Mouse (Mus musculus): ENCODE data around the gene Sirt2. TPM values are rescaled to one million over a fixed set of nuclear protein-coding genes. Genes with fewer than 3 reads are reported as not detected.

Gene Sirt2
- polyA plus RNA-seq, 1 experiment from 2014 or later = 69.0 TPM

DNA sequence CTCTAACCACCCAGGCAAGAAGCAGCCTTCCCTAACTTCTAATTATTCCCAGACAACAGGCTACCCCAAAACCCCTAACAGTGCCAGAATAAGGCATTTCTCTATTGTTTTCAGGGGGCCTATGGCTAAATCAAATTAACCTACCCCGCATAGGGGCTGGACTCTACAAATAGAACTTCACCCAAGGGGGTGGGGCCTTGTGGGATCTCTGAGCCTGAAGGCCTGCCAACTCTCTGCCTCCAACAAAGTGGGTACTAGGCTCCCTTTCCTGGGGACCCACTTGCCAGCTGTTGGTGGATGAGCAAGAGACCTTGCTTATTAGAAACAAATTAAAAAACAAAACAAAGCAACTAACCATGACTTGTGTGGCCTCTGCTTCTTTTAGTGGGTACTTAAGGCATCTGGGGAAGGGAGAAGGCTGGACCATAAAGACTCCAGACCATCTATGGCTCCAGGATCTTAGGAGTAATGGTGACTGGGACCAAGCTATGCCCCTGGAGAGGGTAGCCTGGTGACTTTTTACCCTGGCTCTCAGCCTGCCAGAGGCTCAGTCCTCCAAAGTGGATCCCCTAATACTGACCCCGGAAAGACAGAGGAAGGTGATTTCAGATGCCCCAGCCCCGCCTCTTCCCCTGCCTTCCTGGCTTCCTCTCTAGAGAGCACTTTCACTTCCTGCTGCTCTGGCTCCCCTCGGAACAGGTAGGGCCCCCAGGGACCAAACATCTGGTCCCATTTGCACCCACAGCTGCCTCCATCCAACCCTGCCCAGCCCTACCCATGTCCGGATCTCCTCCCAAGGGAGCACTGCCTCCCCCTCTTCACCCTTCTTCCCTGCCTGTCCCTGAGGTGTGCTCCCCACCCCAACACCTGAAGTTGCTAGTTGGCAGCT lies 22.0 kb downstream of the Sirt2 start, which contains the start of gene Rinl:
Gene Rinl, plus strand, starts transcription at position 663 of the 889 bp plus-strand sequence.
- H3K27me3 ChIP-seq (ENCODE audit: control insufficient read depth, insufficient read depth, low read depth, low read length) = no peaks in the 10 kb centered on the region
- 0 out of 2 replicates have a peak within 1 kb of the TSS, but pooled peaks have one; percentile 1 for H3K9ac ChIP-seq (ENCODE audit: low read length)
- no peak for ATAC-seq (ENCODE audit: low read depth)
- H3K4me3 ChIP-seq (ENCODE audit: low read length) = no peak within 1 kb of the TSS
- no peak within 1 kb of the TSS for H3K4me2 ChIP-seq (ENCODE audit: low read depth, low read length)
- no peaks in the 10 kb centered on the region for H3K9me3 ChIP-seq (ENCODE audit: control insufficient read depth, low read length)
- peaks cover 2% of the 10 kb centered on the region for H3K36me3 ChIP-seq (ENCODE audit: control insufficient read depth, insufficient read depth, low read length)
- WGBS = 63% methylated on average over 5 of the region's 5 CpGs
- H3K4me1 ChIP-seq (replicated peaks; ENCODE audit: control insufficient read depth, insufficient read depth, low read length) = no peaks in the 10 kb centered on the region
- no peak within 1 kb of the TSS for H3K27ac ChIP-seq (ENCODE audit: low read length)

DNA sequence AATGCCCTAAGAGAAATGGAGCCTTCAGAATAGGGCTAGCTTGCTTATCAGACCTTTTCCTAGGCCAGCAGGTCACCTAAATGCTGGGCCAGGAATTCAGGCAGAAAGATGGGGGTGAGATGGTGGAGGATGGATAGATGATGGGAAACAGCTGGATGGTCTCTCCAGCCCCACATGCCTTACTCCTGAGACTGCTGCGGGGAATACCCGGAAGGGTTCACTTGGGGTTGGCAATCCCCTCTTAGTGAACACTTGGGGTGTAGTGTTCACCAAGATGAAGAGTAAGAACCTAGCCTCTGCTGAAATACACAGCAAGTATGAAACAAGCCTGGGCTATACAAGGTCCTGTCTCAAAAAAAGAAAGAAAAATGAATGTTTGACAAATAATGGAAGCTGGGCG lies 22.7 kb downstream of the Sirt2 start:
- Histone ChIP-seq H3K9ac (ENCODE audit: low read length) (0 out of 2 replicates have a peak overlapping the region, but pooled peaks have one; percentile 1), H3K4me2 (ENCODE audit: low read depth, low read length) (no peak overlapping the region), H3K4me3 (ENCODE audit: low read length) (no peak overlapping the region), H3K36me3 (ENCODE audit: control insufficient read depth, insufficient read depth, low read length) (no peaks in the 10 kb centered on the region; the same call in 1 of the 2 replicates), H3K27ac (ENCODE audit: low read length) (no peak overlapping the region), H3K27me3 (ENCODE audit: control insufficient read depth, insufficient read depth, low read depth, low read length) (no peaks in the 10 kb centered on the region), H3K4me1 (replicated peaks; ENCODE audit: control insufficient read depth, insufficient read depth, low read length) (no peaks in the 10 kb centered on the region), H3K9me3 (ENCODE audit: control insufficient read depth, low read length) (no peaks in the 10 kb centered on the region)
- 51% methylated on average over 3 of the region's 3 CpGs for WGBS
- ATAC-seq (ENCODE audit: low read depth) = no peak

DNA sequence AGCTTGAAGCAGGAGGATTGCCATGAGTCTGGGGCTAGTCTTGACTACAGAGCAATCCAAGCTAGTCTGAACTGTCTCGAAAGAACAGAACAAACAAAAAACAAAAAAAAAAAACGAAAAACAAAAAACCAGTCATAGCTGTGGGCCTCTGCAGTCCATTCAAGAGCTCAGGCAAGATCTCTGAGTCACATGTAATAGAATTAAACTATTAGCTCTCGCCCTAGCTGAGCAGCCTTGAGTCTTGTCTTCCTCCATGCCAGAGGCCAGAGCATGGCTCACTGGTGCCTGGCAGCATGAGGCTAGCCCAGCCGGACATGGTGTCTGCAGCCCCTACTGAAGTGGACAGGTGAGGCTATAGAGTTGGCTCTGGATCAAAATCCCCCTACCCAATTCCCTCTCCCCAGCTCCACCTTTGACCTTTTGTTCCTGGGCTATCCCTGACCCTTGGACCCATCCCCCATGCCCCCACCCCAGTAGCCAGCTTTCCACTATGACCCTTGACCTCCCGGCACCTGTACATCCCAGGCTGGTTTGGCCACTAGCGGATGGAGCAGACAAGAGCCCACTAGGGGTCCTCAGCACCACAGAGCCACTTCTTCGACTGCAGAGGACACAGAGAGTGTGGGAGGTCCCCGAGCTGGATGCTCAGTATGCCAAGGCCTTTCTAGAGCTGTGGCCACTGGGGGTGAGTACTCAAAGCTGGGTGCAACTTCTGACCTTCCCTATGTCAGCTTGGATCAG lies 23.7 kb downstream of the Sirt2 start:
- Histone ChIP-seq H3K4me2 (ENCODE audit: low read depth, low read length) (no peak overlapping the region), H3K36me3 (ENCODE audit: control insufficient read depth, insufficient read depth, low read length) (no peaks in the 10 kb centered on the region; the same call in 1 of the 2 replicates), H3K9ac (ENCODE audit: low read length) (no peak overlapping the region), H3K27ac (ENCODE audit: low read length) (no peak overlapping the region), H3K4me1 (replicated peaks; ENCODE audit: control insufficient read depth, insufficient read depth, low read length) (no peaks in the 10 kb centered on the region), H3K4me3 (ENCODE audit: low read length) (no peak overlapping the region), H3K27me3 (ENCODE audit: control insufficient read depth, insufficient read depth, low read depth, low read length) (no peaks in the 10 kb centered on the region), H3K9me3 (ENCODE audit: control insufficient read depth, low read length) (no peaks in the 10 kb centered on the region)
- WGBS = 49% methylated on average over 8 of the region's 8 CpGs
- peak; percentile 24; the same call in 1 of the 2 replicates for ATAC-seq (ENCODE audit: low read depth)

DNA sequence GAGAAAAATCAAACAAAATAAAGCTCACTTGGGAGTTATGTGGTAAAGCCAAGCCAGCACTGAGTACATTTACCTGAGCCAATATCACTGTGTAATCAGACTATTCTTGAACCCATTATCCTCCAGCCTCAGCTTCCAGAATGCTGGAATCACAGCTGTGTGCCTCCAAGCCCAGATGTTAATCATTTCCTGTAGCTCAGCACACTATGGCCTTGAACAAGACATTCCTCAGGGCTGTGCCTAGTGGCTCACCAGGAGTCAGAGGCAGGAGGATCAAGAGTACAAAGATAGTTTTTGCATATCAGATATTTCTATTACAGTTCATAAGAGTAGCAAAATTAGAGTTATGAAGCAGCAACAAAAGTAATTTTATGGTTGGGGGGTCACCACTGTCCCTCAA lies 25.2 kb downstream of the Sirt2 start:
- no peak overlapping the region for H3K4me2 ChIP-seq (ENCODE audit: low read depth, low read length)
- no peak overlapping the region for H3K4me3 ChIP-seq (ENCODE audit: low read length)
- no peak overlapping the region for H3K27ac ChIP-seq (ENCODE audit: low read length)
- H3K9ac ChIP-seq (ENCODE audit: low read length) = no peak overlapping the region
- H3K4me1 ChIP-seq (replicated peaks; ENCODE audit: control insufficient read depth, insufficient read depth, low read length) = peaks cover 1% of the 10 kb centered on the region; the same call in 1 of the 2 replicates
- no peaks in the 10 kb centered on the region for H3K36me3 ChIP-seq (ENCODE audit: control insufficient read depth, insufficient read depth, low read length)
- H3K9me3 ChIP-seq (ENCODE audit: control insufficient read depth, low read length) = no peaks in the 10 kb centered on the region
- ATAC-seq (ENCODE audit: low read depth) = no peak
- no peaks in the 10 kb centered on the region for H3K27me3 ChIP-seq (ENCODE audit: control insufficient read depth, insufficient read depth, low read depth, low read length)

DNA sequence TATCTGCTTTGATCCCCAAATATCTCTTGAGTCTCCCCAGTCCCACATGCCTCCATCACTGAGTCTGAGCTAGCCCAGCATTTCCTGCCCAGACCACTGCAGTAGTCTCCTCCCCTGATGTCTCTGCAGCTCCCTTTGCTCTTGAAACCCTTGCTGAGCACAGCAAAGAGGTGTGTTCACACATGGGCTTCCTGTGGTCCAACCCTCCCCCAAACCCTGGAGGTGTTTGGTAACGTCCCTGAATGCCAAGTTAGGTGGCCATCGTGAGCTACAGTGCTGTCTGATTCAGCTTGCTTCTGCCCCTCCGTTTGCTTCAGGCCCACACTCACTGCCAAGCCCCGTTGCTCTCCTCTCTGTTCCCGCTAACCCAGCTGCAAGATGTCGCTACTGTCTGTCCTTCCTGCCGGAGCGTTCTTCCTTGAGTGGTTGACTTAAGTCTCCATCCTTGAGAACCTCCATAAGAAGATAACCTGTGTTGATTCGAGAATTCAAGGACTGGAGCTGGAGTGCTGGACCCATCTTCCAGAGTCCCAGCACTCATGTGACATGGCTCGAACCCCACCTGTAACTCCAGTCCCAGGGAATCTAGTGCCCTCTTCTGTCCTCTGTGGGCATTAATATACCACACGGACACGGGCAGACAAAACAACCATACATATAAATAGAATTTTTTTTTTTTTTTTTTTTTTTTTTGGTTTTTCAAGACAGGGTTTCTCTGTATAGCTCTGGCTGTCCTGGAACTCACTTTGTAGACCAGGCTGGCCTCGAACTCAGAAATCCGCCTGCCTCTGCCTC lies 26.1 kb downstream of the Sirt2 start:
- Histone ChIP-seq H3K36me3 (ENCODE audit: control insufficient read depth, insufficient read depth, low read length) (no peaks in the 10 kb centered on the region), H3K9ac (ENCODE audit: low read length) (no peak overlapping the region), H3K27me3 (ENCODE audit: control insufficient read depth, insufficient read depth, low read depth, low read length) (no peaks in the 10 kb centered on the region), H3K9me3 (ENCODE audit: control insufficient read depth, low read length) (no peaks in the 10 kb centered on the region), H3K4me2 (ENCODE audit: low read depth, low read length) (no peak overlapping the region), H3K27ac (ENCODE audit: low read length) (no peak overlapping the region), H3K4me1 (replicated peaks; ENCODE audit: control insufficient read depth, insufficient read depth, low read length) (peaks cover 5% of the 10 kb centered on the region; the same call in 1 of the 2 replicates), H3K4me3 (ENCODE audit: low read length) (no peak overlapping the region)
- 57% methylated on average over 13 of the region's 14 CpGs for WGBS
- no peak for ATAC-seq (ENCODE audit: low read depth)

DNA sequence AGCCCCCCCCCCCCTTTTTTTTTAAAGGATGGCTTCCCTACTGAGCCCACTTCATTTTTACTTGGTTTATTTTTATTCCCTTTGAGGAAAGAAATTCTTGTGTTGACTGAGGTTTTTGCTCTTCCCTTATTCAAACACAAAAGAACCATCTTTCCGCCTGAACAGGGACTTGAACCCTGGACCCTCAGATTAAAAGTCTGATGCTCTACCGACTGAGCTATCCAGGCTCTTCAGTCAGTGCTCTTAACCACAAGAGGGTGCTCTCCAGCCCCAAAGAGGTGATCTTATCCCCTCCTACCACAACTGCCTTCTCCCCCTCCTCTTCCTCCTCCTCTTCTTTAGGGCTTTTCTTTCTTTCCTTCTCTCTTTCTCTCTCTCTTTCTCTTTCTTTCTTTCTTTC lies 27.3 kb downstream of the Sirt2 start:
- ATAC-seq (ENCODE audit: low read depth) = no peak
- WGBS = 38% methylated on average over 2 of the region's 2 CpGs

DNA sequence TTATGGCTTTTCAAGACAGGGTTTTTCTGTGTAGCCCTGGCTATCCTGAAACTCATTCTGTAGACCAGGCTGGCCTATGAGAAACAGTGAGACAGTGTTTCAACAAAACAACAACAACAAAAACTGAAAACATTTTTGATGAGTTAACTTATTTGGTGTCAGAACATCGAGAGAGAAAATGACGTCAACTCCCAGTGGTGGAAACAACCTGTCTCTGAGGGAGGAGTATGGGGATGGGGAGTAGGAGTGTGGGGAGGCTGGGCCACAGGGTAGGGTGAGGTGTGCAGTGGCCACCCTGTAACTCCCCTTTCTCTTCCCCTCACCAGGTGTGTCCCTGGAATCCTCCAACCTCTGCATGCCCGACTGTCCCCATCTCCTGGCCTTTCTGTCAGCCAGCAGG lies 28.0 kb downstream of the Sirt2 start:
- Histone ChIP-seq H3K9me3 (ENCODE audit: control insufficient read depth, low read length) (no peaks in the 10 kb centered on the region), H3K4me3 (ENCODE audit: low read length) (no peak overlapping the region), H3K4me2 (ENCODE audit: low read depth, low read length) (no peak overlapping the region), H3K4me1 (replicated peaks; ENCODE audit: control insufficient read depth, insufficient read depth, low read length) (peaks cover 5% of the 10 kb centered on the region; the same call in 1 of the 2 replicates), H3K9ac (ENCODE audit: low read length) (no peak overlapping the region), H3K27me3 (ENCODE audit: control insufficient read depth, insufficient read depth, low read depth, low read length) (no peaks in the 10 kb centered on the region), H3K27ac (ENCODE audit: low read length) (no peak overlapping the region), H3K36me3 (ENCODE audit: control insufficient read depth, insufficient read depth, low read length) (no peaks in the 10 kb centered on the region)
- 66% methylated on average over 3 of the region's 3 CpGs for whole genome bisulfite sequencing
- ATAC-seq (ENCODE audit: low read depth) = no peak

More for the DNA sequence above, 27.3 kb downstream of the Sirt2 start:
- no peaks in the 10 kb centered on the region for H3K9me3 ChIP-seq (ENCODE audit: control insufficient read depth, low read length)
- no peaks in the 10 kb centered on the region for H3K27me3 ChIP-seq (ENCODE audit: control insufficient read depth, insufficient read depth, low read depth, low read length)
- H3K36me3 ChIP-seq (ENCODE audit: control insufficient read depth, insufficient read depth, low read length) = no peaks in the 10 kb centered on the region
- H3K9ac ChIP-seq (ENCODE audit: low read length) = no peak overlapping the region
- H3K4me3 ChIP-seq (ENCODE audit: low read length) = no peak overlapping the region
- H3K4me2 ChIP-seq (ENCODE audit: low read depth, low read length) = no peak overlapping the region
- H3K4me1 ChIP-seq (replicated peaks; ENCODE audit: control insufficient read depth, insufficient read depth, low read length) = peaks cover 5% of the 10 kb centered on the region; the same call in 1 of the 2 replicates
- H3K27ac ChIP-seq (ENCODE audit: low read length) = no peak overlapping the region

DNA sequence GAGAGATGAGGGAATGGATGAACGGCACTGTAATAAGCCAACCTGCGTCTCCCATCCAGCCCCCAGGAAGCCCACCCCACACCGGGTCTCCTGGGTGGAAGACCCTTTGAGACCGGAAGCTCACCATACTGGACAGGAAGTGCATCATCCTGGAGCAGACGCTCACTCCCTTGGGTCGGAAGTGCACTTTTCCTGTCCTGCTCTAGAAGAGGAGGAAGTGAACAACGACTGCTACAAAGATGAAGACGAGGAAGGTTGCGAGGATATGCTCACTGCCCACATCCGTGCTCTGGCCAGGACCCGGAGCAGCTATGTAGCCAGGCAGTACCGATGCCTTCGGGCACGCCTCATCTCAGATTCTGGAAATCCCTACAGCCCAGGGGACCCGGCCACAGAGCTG lies 29.3 kb downstream of the Sirt2 start:
- Histone ChIP-seq H3K4me1 (replicated peaks; ENCODE audit: control insufficient read depth, insufficient read depth, low read length) (peaks cover 5% of the 10 kb centered on the region; the same call in 1 of the 2 replicates), H3K27me3 (ENCODE audit: control insufficient read depth, insufficient read depth, low read depth, low read length) (no peaks in the 10 kb centered on the region), H3K9me3 (ENCODE audit: control insufficient read depth, low read length) (no peaks in the 10 kb centered on the region), H3K4me3 (ENCODE audit: low read length) (peak overlapping the region; percentile 22), H3K9ac (ENCODE audit: low read length) (no peak overlapping the region; the same call in 1 of the 2 replicates), H3K27ac (ENCODE audit: low read length) (peak overlapping the region; percentile 44), H3K4me2 (ENCODE audit: low read depth, low read length) (peak overlapping the region; percentile 45), H3K36me3 (ENCODE audit: control insufficient read depth, insufficient read depth, low read length) (no peaks in the 10 kb centered on the region)
- 59% methylated on average over 15 of the region's 15 CpGs for WGBS
- peak; percentile 27; the same call in 1 of the 2 replicates for ATAC-seq (ENCODE audit: low read depth)
